Mouse (Mus musculus) monocyte, adult 2 months (primary cell): Measurements from ENCODE around the gene Pkp3.
"Not testable (repeated sequence)": the region's sequence is repeated elsewhere in the genome, so short reads cannot be mapped to it uniquely, and the experiment has no call there.

Experiments used
- DNase-seq, 2 experiments: peaks; one replicate each; pipeline ENCODE4 v3.0.0; 2022; ENCODE audit warnings: low spot score in 2 of 2, low read depth in 1 of 2

Gene Pkp3

GRCm38 (mm10) chr7:141077841-141078240, at the start of gene Pkp3:
Pkp3 (plus strand) TSS chr7:141078218.
- DNase-seq = no peak

- no peak for DNase-seq
Observed at GRCm38 (mm10) chr7:141028831-141029230, 49.2 kb upstream of the Pkp3 start, which contains the start of gene Gm17387. Gm17387 (plus strand) TSS chr7:141029131.

- DNase-seq = no peak
Observed at GRCm38 (mm10) chr7:141030390-141030789, 47.6 kb upstream of the Pkp3 start.

GRCm38 (mm10) chr7:141032458-141033167, 45.4 kb upstream of the Pkp3 start:
- DNase-seq = no peak

- not testable (repeated sequence) for DNase-seq
Observed at GRCm38 (mm10) chr7:141036624-141037023, 41.4 kb upstream of the Pkp3 start.

- no peak for DNase-seq
Observed at GRCm38 (mm10) chr7:141038090-141039032, 39.7 kb upstream of the Pkp3 start.

GRCm38 (mm10) chr7:141039386-141040107, 38.5 kb upstream of the Pkp3 start:
- no peak for DNase-seq

GRCm38 (mm10) chr7:141040867-141041606, 37.0 kb upstream of the Pkp3 start:
- DNase-seq = no peak

GRCm38 (mm10) chr7:141041661-141042060, 36.4 kb upstream of the Pkp3 start:
- DNase-seq = no peak

GRCm38 (mm10) chr7:141042539-141042938, 35.5 kb upstream of the Pkp3 start:
- DNase-seq = no peak

GRCm38 (mm10) chr7:141046931-141047580, 31.0 kb upstream of the Pkp3 start:
- DNase-seq = no peak

- DNase-seq = no peak
Observed at GRCm38 (mm10) chr7:141047581-141048225, 30.3 kb upstream of the Pkp3 start.

- peak; percentile 57 to 85 for DNase-seq
Observed at GRCm38 (mm10) chr7:141048226-141049218, 29.5 kb upstream of the Pkp3 start.

- DNase-seq = no peak
Observed at GRCm38 (mm10) chr7:141049326-141049725, 28.7 kb upstream of the Pkp3 start.

- DNase-seq = no peak
Observed at GRCm38 (mm10) chr7:141051060-141051685, 26.8 kb upstream of the Pkp3 start.

GRCm38 (mm10) chr7:141052016-141052415, 26.0 kb upstream of the Pkp3 start:
- no peak for DNase-seq

GRCm38 (mm10) chr7:141052421-141052820, 25.6 kb upstream of the Pkp3 start:
- no peak for DNase-seq

GRCm38 (mm10) chr7:141055785-141056184, 22.2 kb upstream of the Pkp3 start:
- DNase-seq = no peak
